Mouse (Mus musculus) C2C12 (cell line): ENCODE results near the gene Vwa3a.

Source experiments
- CTCF ChIP-seq: IDR thresholded peaks from one replicate; pipeline ENCODE4 v1.5.1; 2011; ENCODE audit not compliant: control insufficient read depth, insufficient read depth, insufficient read length
- MAX ChIP-seq: IDR thresholded peaks from one replicate; pipeline ENCODE4 v1.6.1; 2011; ENCODE audit warnings: mild to moderate bottlenecking, control low read depth
- MYOG ChIP-seq: IDR thresholded peaks from one replicate; pipeline ENCODE4 v1.6.1; 2011; ENCODE audit not compliant: control insufficient read depth, insufficient read length; ENCODE audit errors: extremely low read depth
- USF1 ChIP-seq: IDR thresholded peaks from one replicate; pipeline ENCODE4 v1.6.1; 2011; ENCODE audit warnings: low read depth, mild to moderate bottlenecking, control low read depth, moderate library complexity

DNA sequence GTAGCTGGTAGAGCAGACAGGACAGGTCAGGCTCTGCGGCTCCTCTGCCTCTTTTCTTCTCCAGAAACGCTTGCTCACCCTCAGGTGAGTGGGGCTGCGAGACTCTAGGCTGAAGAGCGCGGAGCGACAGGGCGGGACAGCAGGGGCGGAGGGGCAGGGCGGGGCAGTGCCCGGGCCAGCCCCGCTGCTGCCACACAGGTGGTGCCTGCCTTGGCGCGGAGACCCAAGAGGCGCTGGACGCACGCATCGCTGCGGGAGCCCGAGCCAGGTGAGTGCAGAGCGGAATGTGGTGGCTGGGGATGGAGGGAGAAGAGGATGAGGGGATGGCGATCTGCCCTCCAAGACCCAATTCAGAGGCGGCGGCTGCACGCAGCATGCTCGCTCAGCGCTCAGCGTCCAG is 70.6 kb downstream of the Vwa3a start:
- TF ChIP-seq MAX, result no peak
- TF ChIP-seq CTCF, result no peak
- no peak for TF ChIP-seq MYOG
- TF ChIP-seq USF1, result no peak
